Mouse (Mus musculus) T-helper 2 cell (primary cell): ENCODE measurements around the gene Slc25a29.
"Not testable (repeated sequence)": the region's sequence is repeated elsewhere in the genome, so short reads cannot be mapped to it uniquely, and the experiment has no call there.

Source experiments
- in situ Hi-C: fragments of 300-600 bp; cut with MboI, MseI; formaldehyde crosslinking; loops from one replicate; pipeline ENCODE4 v1.15.1; 2025; ENCODE audit warnings: high pct_unique_total_duplicates

Gene Slc25a29

GRCm38 (mm10) chr12:108835840-108836409 lies at the start of gene Slc25a29, which contains the start of gene Slc25a47:
Gene Slc25a29, minus strand, starts transcription at chr12:108835883.
Gene Slc25a47, plus strand, starts transcription at chr12:108836046.
- in situ Hi-C loops, result no loop called here

GRCm38 (mm10) chr12:108882776-108883175 lies 47.1 kb upstream of the Slc25a29 start:
- in situ Hi-C loops, result loop anchor here (10.0 kb wide), 1 partner anchor 58 kb away; no protein-coding TSS in a partner anchor

GRCm38 (mm10) chr12:108881192-108881591 lies 45.5 kb upstream of the Slc25a29 start:
- in situ Hi-C loops, result loop anchor here (10.0 kb wide), 1 partner anchor 56 kb away; no protein-coding TSS in a partner anchor

GRCm38 (mm10) chr12:108880606-108881005 lies 44.9 kb upstream of the Slc25a29 start:
- in situ Hi-C loops, result loop anchor here (10.0 kb wide), 1 partner anchor 56 kb away; no protein-coding TSS in a partner anchor

DNA sequence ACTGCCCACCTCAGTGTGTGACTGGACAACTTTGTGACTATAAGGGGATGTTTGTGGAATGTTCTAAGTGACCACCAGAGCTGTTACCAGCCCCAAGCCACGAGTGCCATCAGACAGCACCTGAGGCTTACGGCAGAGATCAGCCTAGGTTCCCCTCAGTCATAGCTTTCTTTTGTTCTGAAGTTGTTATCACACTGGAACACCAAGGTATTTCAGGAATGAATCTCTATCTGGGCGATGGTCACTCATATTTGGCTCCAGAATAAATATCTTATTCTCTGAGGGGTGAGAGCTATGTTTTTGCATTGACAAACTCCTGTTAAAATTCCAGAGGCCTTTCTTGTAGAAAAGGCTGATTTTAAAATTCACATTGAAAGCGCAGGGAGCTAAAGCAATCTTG lies 43.5 kb upstream of the Slc25a29 start:
- in situ Hi-C loops, result no loop called here

DNA sequence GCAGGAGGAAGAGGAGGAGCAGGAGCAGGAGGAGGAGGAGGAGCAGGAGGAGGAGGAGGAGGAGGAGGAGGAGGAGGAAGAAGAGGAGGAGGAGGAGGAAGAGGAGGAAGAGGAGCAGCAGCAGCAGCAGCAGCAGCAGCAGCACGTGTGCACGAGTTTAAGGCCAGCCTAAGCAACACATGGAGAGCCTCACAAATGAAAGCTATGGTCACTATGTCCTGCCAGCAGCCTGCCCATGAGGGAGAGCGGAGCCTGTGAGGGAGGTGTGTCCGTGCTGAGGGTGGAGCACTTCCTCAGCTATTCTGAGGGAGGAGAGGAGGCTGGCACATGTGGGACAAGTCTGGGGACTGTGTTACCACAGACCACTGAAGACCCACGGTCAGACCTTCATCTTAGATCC lies 37.4 kb upstream of the Slc25a29 start:
- in situ Hi-C loops, result no loop called here

GRCm38 (mm10) chr12:108869575-108869974 lies 33.9 kb upstream of the Slc25a29 start:
- in situ Hi-C loops, result no loop called here

DNA sequence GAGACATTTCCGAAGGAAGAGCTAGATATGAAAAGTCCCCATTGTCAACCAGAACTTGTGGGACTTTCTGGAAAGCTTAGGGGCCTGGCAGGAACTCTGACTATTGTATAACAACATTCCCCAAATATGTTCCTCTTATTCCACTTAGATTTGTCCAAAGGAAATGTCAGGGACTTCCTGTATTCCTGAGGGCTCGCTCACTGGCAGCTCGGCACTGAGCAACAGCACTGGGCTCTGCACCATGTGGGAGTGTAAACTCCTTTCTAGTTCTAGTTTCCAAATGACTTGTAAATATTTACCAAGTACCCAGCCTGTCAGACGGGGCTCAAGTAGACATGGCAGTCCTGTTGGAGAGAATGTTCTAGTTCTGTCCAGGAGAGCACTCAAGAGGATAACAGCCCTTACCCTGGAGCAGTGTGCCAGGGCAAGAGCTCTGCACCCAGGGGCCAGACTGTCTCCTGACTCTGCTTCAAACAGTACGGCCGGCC lies 29.4 kb upstream of the Slc25a29 start:
- in situ Hi-C loops, result no loop called here

DNA sequence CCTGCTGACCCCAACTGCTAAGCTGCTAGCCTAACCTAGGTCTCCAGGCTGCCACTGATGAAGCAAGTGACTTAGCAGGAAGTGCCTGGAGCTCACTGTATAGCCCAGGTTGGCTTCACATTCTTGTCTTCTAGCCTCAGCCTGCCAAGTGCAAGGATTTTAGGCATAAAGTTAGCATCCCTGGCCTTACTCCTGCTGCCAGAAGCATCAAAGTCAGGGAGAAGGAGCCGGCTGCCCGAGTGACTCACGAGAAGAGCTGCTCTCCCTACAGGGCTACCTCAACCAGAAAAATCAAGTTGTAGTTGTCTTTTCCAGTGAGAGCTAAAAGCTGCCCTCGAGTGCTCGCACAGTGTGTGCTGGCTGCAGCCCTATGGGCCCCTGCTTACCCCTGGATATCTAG lies 22.8 kb upstream of the Slc25a29 start:
- in situ Hi-C loops, result no loop called here

- in situ Hi-C loops, result no loop called here
These were observed 22.0 kb upstream of the Slc25a29 start for GRCm38 (mm10) chr12:108857589-108858184.

GRCm38 (mm10) chr12:108857109-108857508 lies 21.4 kb upstream of the Slc25a29 start:
- in situ Hi-C loops, result no loop called here

GRCm38 (mm10) chr12:108856186-108856585 lies 20.5 kb upstream of the Slc25a29 start:
- in situ Hi-C loops, result no loop called here

DNA sequence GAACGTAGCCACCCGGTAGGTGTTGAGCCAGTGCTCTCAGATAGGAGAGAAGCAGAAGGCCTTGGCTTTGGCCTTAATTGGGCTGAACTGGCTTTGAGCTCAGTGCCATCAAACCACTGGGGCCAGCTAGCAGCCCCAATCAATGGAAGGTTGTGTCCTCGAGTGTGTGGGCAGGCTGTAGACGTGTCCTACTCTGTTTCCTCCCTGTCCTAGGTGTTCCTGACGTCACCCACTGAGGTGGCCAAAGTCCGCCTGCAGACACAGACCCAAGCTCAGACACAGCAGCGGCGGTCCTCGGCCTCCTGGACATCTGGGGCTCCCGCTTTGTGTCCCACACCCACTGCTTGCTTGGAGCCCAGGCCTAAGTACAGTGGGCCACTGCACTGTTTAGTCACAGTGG lies 19.4 kb upstream of the Slc25a29 start:
- in situ Hi-C loops, result no loop called here

- in situ Hi-C loops, result no loop called here
These were observed 17.1 kb upstream of the Slc25a29 start for GRCm38 (mm10) chr12:108852822-108853221.

- in situ Hi-C loops, result no loop called here
These were observed 15.2 kb upstream of the Slc25a29 start for GRCm38 (mm10) chr12:108850886-108851285.

- in situ Hi-C loops, result no loop called here
These were observed 14.4 kb upstream of the Slc25a29 start for GRCm38 (mm10) chr12:108850129-108850528.

DNA sequence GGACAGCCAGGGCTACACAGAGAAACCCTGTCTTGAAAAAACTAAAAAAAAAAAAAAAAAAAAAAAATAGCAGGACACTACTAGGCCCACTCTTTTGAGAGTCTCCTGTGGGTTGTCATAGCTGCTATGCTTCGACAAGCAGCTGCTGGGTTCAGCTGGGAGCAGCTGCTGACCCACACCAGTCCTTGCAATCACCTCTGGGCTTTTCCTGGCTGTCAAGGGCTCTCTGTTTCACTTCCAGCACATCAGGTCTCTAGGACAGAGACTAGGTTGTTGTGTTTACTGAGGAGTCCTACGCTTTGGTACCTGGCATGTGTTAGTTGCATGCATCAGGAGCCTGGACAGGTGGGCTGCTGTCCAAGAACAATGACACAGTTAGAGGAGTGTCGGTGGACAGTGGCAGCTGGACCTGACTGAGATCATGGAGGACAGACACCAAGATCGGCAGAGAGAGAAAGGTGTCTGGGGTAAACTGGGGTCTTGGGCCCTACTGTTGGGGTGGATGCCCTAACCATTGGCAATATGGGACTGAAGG lies 13.9 kb upstream of the Slc25a29 start:
- in situ Hi-C loops, result no loop called here

DNA sequence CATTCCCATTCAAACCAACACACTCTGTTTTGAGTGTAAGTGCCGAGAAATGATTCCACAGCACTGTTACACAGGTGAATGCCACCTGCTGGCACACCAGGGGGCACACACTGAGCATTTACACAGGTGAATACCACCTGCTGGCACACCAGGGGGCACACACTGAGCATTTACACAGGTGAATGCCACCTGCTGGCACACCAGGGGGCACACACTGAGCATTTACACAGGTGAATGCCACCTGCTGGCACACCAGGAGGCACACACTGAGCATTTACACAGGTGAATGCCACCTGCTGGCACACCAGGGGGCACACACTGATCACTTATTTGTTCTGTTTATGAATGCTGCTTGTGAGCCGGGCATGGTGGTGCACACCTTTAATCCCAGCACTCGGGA lies 12.3 kb upstream of the Slc25a29 start:
- in situ Hi-C loops, result not testable (repeated sequence)

GRCm38 (mm10) chr12:108842663-108843062 lies 7.0 kb upstream of the Slc25a29 start:
- in situ Hi-C loops, result no loop called here

DNA sequence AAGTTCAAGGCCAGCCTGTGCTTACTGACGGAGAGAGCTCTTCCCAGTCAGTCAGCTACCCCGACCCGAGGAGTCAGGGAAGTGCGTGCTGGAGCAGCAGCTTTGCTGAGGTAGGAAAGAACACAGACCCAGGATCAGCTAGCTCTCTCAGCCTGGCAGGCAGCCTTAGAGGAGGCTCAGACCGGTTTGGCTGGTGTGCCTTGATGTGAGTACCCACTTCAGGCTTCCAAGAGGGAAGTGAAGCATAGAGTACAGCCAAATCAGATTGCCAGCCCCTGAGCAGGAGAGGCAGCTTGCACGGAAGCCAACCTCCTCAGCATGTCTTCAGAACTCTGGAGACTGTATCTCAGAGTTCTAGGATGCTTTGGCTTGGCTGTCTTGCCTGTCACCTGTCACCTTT lies 5.5 kb upstream of the Slc25a29 start:
- in situ Hi-C loops, result no loop called here

GRCm38 (mm10) chr12:108836722-108837121 lies 1.0 kb upstream of the Slc25a29 start:
- in situ Hi-C loops, result no loop called here

GRCm38 (mm10) chr12:108835208-108835839 lies 359 bp downstream of the Slc25a29 start:
- in situ Hi-C loops, result no loop called here
